11 mouse cellular contexts compared by ENCODE assay signal in genomic region chr9:44078136-44078797, GRCm38 (mm10). TPM values are rescaled to one million over a fixed set of nuclear protein-coding genes. Genes with fewer than 3 reads are reported as not detected.
DNase-seq lines count a peak whose midpoint lies in the region; ATAC-seq and TF ChIP-seq lines count a peak whose summit lies in the region.
"Had no signal": no experiment of that assay in that cellular context is flagged by ENCODE, and none has a peak within 500 bp of the region (broad histone marks: within the 10 kb centered on the region; RNA-seq: fewer than 3 reads in every experiment).

No protein-coding gene starts in this region.

- DNase-seq in forebrain, embryonic 14.5 days (ENCODE audit: low spot score): no peak
- peak; percentile 82 for DNase-seq in kidney, adult 11 months
- DNase-seq in kidney, postnatal 10 days: no peak
- DNase-seq in kidney, postnatal 0 days (ENCODE audit: low spot score): no peak
- DNase-seq in right cerebral cortex, adult 2 months (ENCODE audit: low spot score in 2 of 2): no peak

- TF ChIP-seq POLR2A in cortical plate, adult 2 months (IDR thresholded peaks at IDR 0.05; ENCODE audit: extremely low read depth, insufficient read depth, low read length): no peak

- no peak for ATAC-seq in forebrain, embryonic 13.5 days
- no peak for ATAC-seq in forebrain, embryonic 14.5 days
- no peak for ATAC-seq in kidney, postnatal 0 days (replicated peaks; ENCODE audit: low FRiP score, low read depth)
- ATAC-seq in megakaryocyte progenitor cell, adult 5-6 weeks (replicated peaks; ENCODE audit: poor library complexity): no peak

- 82% methylated on average over 10 of the region's 10 CpGs for WGBS in forebrain, embryonic 13.5 days
- WGBS in forebrain, embryonic 14.5 days: 85% methylated on average over 10 of the region's 10 CpGs
- WGBS in kidney, postnatal 0 days: 63% methylated on average over 10 of the region's 10 CpGs

- no peak for TF ChIP-seq CTCF in cortical plate, adult 2 months (IDR thresholded peaks at IDR 0.05; ENCODE audit: extremely low read depth, insufficient read depth, low read length)
- no peak for TF ChIP-seq CTCF in kidney, postnatal 0 days (IDR thresholded peaks at IDR 0.05; ENCODE audit: low read depth)

- peak overlapping the region; percentile 47 for H3K9ac ChIP-seq in forebrain, embryonic 13.5 days
- H3K9ac ChIP-seq in forebrain, embryonic 14.5 days (ENCODE audit: low read length): no peak overlapping the region
- 0 out of 2 replicates have a peak overlapping the region, but pooled peaks have one; percentile 3 for H3K9ac ChIP-seq in kidney, postnatal 0 days (ENCODE audit: low read depth, low read length)
- H3K9ac ChIP-seq: liver, embryonic 15.5 days had no signal

- H3K4me1 ChIP-seq in forebrain, embryonic 13.5 days: peaks cover 24% of the 10 kb centered on the region
- H3K4me1 ChIP-seq in forebrain, embryonic 14.5 days (ENCODE audit: control insufficient read depth, insufficient read depth, low read length): peaks cover 15% of the 10 kb centered on the region
- H3K4me1 ChIP-seq in cortical plate, adult 2 months (ENCODE audit: control insufficient read depth, insufficient read depth, low read length): peaks cover 20% of the 10 kb centered on the region
- H3K4me1 ChIP-seq in kidney, postnatal 0 days (replicated peaks; ENCODE audit: insufficient read depth, low read length): peaks cover 31% of the 10 kb centered on the region

- H3K27me3 ChIP-seq in forebrain, embryonic 13.5 days: peaks cover 7% of the 10 kb centered on the region; the same call in 1 of the 2 replicates
- H3K27me3 ChIP-seq in forebrain, embryonic 14.5 days (replicated peaks; ENCODE audit: control insufficient read depth, insufficient read depth, low read length): no peaks in the 10 kb centered on the region
- no peaks in the 10 kb centered on the region for H3K27me3 ChIP-seq in kidney, postnatal 0 days (ENCODE audit: insufficient read depth, low read length)

- no peak overlapping the region for H3K4me3 ChIP-seq in forebrain, embryonic 13.5 days
- H3K4me3 ChIP-seq in forebrain, embryonic 14.5 days (ENCODE audit: low read depth, low read length): no peak overlapping the region
- H3K4me3 ChIP-seq in cortical plate, adult 2 months (ENCODE audit: insufficient read depth, low read length): no peak overlapping the region
- no peak overlapping the region for H3K4me3 ChIP-seq in kidney, postnatal 0 days (replicated peaks; ENCODE audit: low read depth, low read length)
- H3K4me3 ChIP-seq: erythroblast, embryonic 14.5 days; liver, embryonic 15.5 days had no signal

- H3K4me2 ChIP-seq in forebrain, embryonic 13.5 days: no peak overlapping the region
- H3K4me2 ChIP-seq in forebrain, embryonic 14.5 days (ENCODE audit: low read length): no peak overlapping the region
- H3K4me2 ChIP-seq in kidney, postnatal 0 days (ENCODE audit: low read length): no peak overlapping the region
- H3K4me2 ChIP-seq: liver, embryonic 15.5 days had no signal

- H3K36me3 ChIP-seq in forebrain, embryonic 13.5 days (ENCODE audit: poor library complexity, severe bottlenecking): no peaks in the 10 kb centered on the region
- H3K36me3 ChIP-seq in forebrain, embryonic 14.5 days (ENCODE audit: control insufficient read depth, insufficient read depth, low read length): 0 out of 2 replicates have a peak, but pooled peaks cover 2% of the 10 kb centered on the region
- no peaks in the 10 kb centered on the region for H3K36me3 ChIP-seq in kidney, postnatal 0 days (ENCODE audit: insufficient read depth, low read length)
- H3K36me3 ChIP-seq: liver, embryonic 15.5 days had no signal

- no peak overlapping the region for H3K27ac ChIP-seq in forebrain, embryonic 13.5 days
- no peak overlapping the region for H3K27ac ChIP-seq in forebrain, embryonic 14.5 days (ENCODE audit: low read depth, low read length)
- peak overlapping the region; percentile 18; the same call in 1 of the 2 replicates for H3K27ac ChIP-seq in cortical plate, adult 2 months (ENCODE audit: insufficient read depth, low read length)
- peak overlapping the region; percentile 95 for H3K27ac ChIP-seq in kidney, postnatal 0 days
- H3K27ac ChIP-seq: liver, embryonic 15.5 days had no signal

- no peaks in the 10 kb centered on the region for H3K9me3 ChIP-seq in forebrain, embryonic 13.5 days (replicated peaks)
- no peaks in the 10 kb centered on the region for H3K9me3 ChIP-seq in forebrain, embryonic 14.5 days (replicated peaks; ENCODE audit: control insufficient read depth, low read length)
- H3K9me3 ChIP-seq in kidney, postnatal 0 days (replicated peaks; ENCODE audit: low read length): no peaks in the 10 kb centered on the region
- H3K9me3 ChIP-seq: liver, embryonic 15.5 days had no signal

RNA-seq across cellular contexts. Expression of gene Usp2, which starts 11.4 kb away (rescaled TPM):
- polyA plus RNA-seq in forebrain, embryonic 13.5 days (2015; fragmentation: Nextera tagmentation; extraction: Ambion mirVana): 7.1 and 8.6 TPM in 2 replicates
- polyA plus RNA-seq in forebrain, embryonic 14.5 days (2014; fragmentation: Nextera tagmentation; extraction: Ambion mirVana): 6.9 and 8.2 TPM in 2 replicates
- polyA plus RNA-seq in cortical plate, adult 2 months (2012; rRNA removed): 50.1 and 50.9 TPM in 2 replicates
- polyA plus RNA-seq in kidney, postnatal 0 days (2015; fragmentation: Nextera tagmentation; extraction: Ambion mirVana): 62.9 and 72.1 TPM in 2 replicates
- 5.5 and 16.4 TPM in 2 replicates for total RNA-seq in megakaryocyte progenitor cell, adult 5-6 weeks (2015)
- 2.5 and 5.3 TPM in 2 replicates for total RNA-seq in megakaryocyte progenitor cell, adult 5-6 weeks (2017)
- polyA plus RNA-seq: erythroblast, embryonic 14.5 days had no signal

RNA-seq across cellular contexts. Expression of gene Mfrp, which starts 23.3 kb away (rescaled TPM):
- polyA plus RNA-seq in forebrain, embryonic 13.5 days (2015; fragmentation: Nextera tagmentation; extraction: Ambion mirVana): 0.06 and 0.23 TPM in 2 replicates
- 0.31 TPM in 1 of 2 replicates, not detected in the other for polyA plus RNA-seq in forebrain, embryonic 14.5 days (2014; fragmentation: Nextera tagmentation; extraction: Ambion mirVana)
- 0.15 and 0.35 TPM in 2 replicates for polyA plus RNA-seq in cortical plate, adult 2 months (2012; rRNA removed)
- 0.11 and 0.16 TPM in 2 replicates for polyA plus RNA-seq in kidney, postnatal 0 days (2015; fragmentation: Nextera tagmentation; extraction: Ambion mirVana)
- total RNA-seq in megakaryocyte progenitor cell, adult 5-6 weeks (2015): not detected in 2 replicates
- 0.12 TPM in 1 of 2 replicates, not detected in the other for total RNA-seq in megakaryocyte progenitor cell, adult 5-6 weeks (2017)
- total RNA-seq: gastrocnemius, postnatal 25 days had no signal
- polyA plus RNA-seq: erythroblast, embryonic 14.5 days; liver, embryonic 15.5 days had no signal

RNA-seq across cellular contexts. Expression of gene C1qtnf5, which starts 28.8 kb away (rescaled TPM):
- polyA plus RNA-seq in forebrain, embryonic 13.5 days (2015; fragmentation: Nextera tagmentation; extraction: Ambion mirVana): 1.0 and 1.2 TPM in 2 replicates
- polyA plus RNA-seq in forebrain, embryonic 14.5 days (2014; fragmentation: Nextera tagmentation; extraction: Ambion mirVana): 2.6 and 3.2 TPM in 2 replicates
- 24.7 and 30.5 TPM in 2 replicates for polyA plus RNA-seq in cortical plate, adult 2 months (2012; rRNA removed)
- 9.7 and 12.3 TPM in 2 replicates for polyA plus RNA-seq in kidney, postnatal 0 days (2015; fragmentation: Nextera tagmentation; extraction: Ambion mirVana)
- total RNA-seq in megakaryocyte progenitor cell, adult 5-6 weeks (2015): not detected in 2 replicates
- not detected in 2 replicates for total RNA-seq in megakaryocyte progenitor cell, adult 5-6 weeks (2017)

RNA-seq across cellular contexts. Expression of gene Gm49380, which starts 35.0 kb away (rescaled TPM):
- 0.19 TPM in 1 of 2 replicates, not detected in the other for polyA plus RNA-seq in forebrain, embryonic 13.5 days (2015; fragmentation: Nextera tagmentation; extraction: Ambion mirVana)
- 0.11 and 0.16 TPM in 2 replicates for polyA plus RNA-seq in forebrain, embryonic 14.5 days (2014; fragmentation: Nextera tagmentation; extraction: Ambion mirVana)
- 0.10 and 0.19 TPM in 2 replicates for polyA plus RNA-seq in cortical plate, adult 2 months (2012; rRNA removed)
- not detected in 2 replicates for polyA plus RNA-seq in kidney, postnatal 0 days (2015; fragmentation: Nextera tagmentation; extraction: Ambion mirVana)
- not detected in 2 replicates for total RNA-seq in megakaryocyte progenitor cell, adult 5-6 weeks (2015)
- not detected in 2 replicates for total RNA-seq in megakaryocyte progenitor cell, adult 5-6 weeks (2017)
- polyA plus RNA-seq: erythroblast, embryonic 14.5 days; liver, embryonic 15.5 days had no signal

RNA-seq across cellular contexts. Expression of gene Rnf26, which starts 35.0 kb away (rescaled TPM):
- polyA plus RNA-seq in forebrain, embryonic 13.5 days (2015; fragmentation: Nextera tagmentation; extraction: Ambion mirVana): 45.7 and 50.1 TPM in 2 replicates
- 31.3 and 35.1 TPM in 2 replicates for polyA plus RNA-seq in forebrain, embryonic 14.5 days (2014; fragmentation: Nextera tagmentation; extraction: Ambion mirVana)
- 29.5 and 30.3 TPM in 2 replicates for polyA plus RNA-seq in cortical plate, adult 2 months (2012; rRNA removed)
- 46.6 and 49.7 TPM in 2 replicates for polyA plus RNA-seq in kidney, postnatal 0 days (2015; fragmentation: Nextera tagmentation; extraction: Ambion mirVana)
- total RNA-seq in megakaryocyte progenitor cell, adult 5-6 weeks (2015): 47.7 and 59.6 TPM in 2 replicates
- 19.1 and 21.2 TPM in 2 replicates for total RNA-seq in megakaryocyte progenitor cell, adult 5-6 weeks (2017)

Comparison
In these comparisons a context has a peak if more than half of its experiments do, and no peak if none do; other contexts are left out.
1. H3K27ac ChIP-seq: peak in cortical plate, adult 2 months (single experiment) and kidney, postnatal 0 days (single experiment); none in forebrain, embryonic 13.5 days (single experiment) and forebrain, embryonic 14.5 days (single experiment).